Mouse (Mus musculus): Measurements from ENCODE around the gene Fam161a.

- TF ChIP-seq CTCF (IDR thresholded peaks at IDR 0.05; ENCODE audit: low read depth) (no peak), EP300 (IDR thresholded peaks at IDR 0.05; ENCODE audit: low read depth) (no peak)
Observed at GRCm38 (mm10) chr11:23007166-23007480, 208 bp upstream of the Fam161a start.
